Comparison of ENCODE assay signal across 9 mouse cellular contexts in genomic region chr1:125435018-125435368, GRCm38 (mm10). TPM values are rescaled to one million over a fixed set of nuclear protein-coding genes. Genes with fewer than 3 reads are reported as not detected.
A peak's percentile ranks its signal among the peaks of the same experiment; 100 is the strongest.
DNase-seq lines count a peak whose midpoint lies in the region; ATAC-seq and TF ChIP-seq lines count a peak whose summit lies in the region.
"Had no signal": no experiment of that assay in that cellular context is flagged by ENCODE, and none has a peak within 500 bp of the region (broad histone marks: within the 10 kb centered on the region; RNA-seq: fewer than 3 reads in every experiment).

No protein-coding gene starts in this region.

- peak overlapping the region; percentile 92 for H3K4me3 ChIP-seq in heart, embryonic 16.5 days (ENCODE audit: low read length)
- H3K4me3 ChIP-seq in bone marrow, adult 2 months (replicated peaks; ENCODE audit: control insufficient read depth, low read depth, low read length) = peak overlapping the region; percentile 68
- H3K4me3 ChIP-seq in forebrain, postnatal 0 days (ENCODE audit: low read depth, low read length) = peak overlapping the region; percentile 88

- TF ChIP-seq POLR2A in bone marrow, adult 2 months (IDR thresholded peaks at IDR 0.05; ENCODE audit: borderline replicate concordance, control insufficient read depth, low read depth, low read length) = no peak

- ATAC-seq in heart, embryonic 16.5 days (replicated peaks; ENCODE audit: extremely low read depth, insufficient read depth, low FRiP score) = peak; percentile 29; the same call in 1 of the 2 replicates
- peak; percentile 42 for ATAC-seq in forebrain, postnatal 0 days

- H3K27ac ChIP-seq in heart, embryonic 16.5 days (ENCODE audit: low read length) = peak overlapping the region; percentile 99
- H3K27ac ChIP-seq in bone marrow, adult 2 months (ENCODE audit: control insufficient read depth, insufficient read depth, low read depth, low read length, poor library complexity) = peak overlapping the region; percentile 99
- peak overlapping the region; percentile 93 for H3K27ac ChIP-seq in forebrain, postnatal 0 days (ENCODE audit: low read depth, low read length)

- H3K4me2 ChIP-seq in heart, embryonic 16.5 days (ENCODE audit: low read depth, low read length) = peak overlapping the region; percentile 74; the same call in 1 of the 2 replicates
- H3K4me2 ChIP-seq in forebrain, postnatal 0 days (ENCODE audit: low read depth) = peak overlapping the region; percentile 60

- no peak for TF ChIP-seq CTCF in bone marrow, adult 2 months (IDR thresholded peaks at IDR 0.05; ENCODE audit: control insufficient read depth, insufficient read depth, low read length)
- TF ChIP-seq CTCF in forebrain, postnatal 0 days (IDR thresholded peaks at IDR 0.05; ENCODE audit: low read depth) = no peak

- no peaks in the 10 kb centered on the region for H3K27me3 ChIP-seq in heart, embryonic 16.5 days (ENCODE audit: control insufficient read depth, insufficient read depth, low read length)
- H3K27me3 ChIP-seq in forebrain, postnatal 0 days (ENCODE audit: insufficient read depth, low read length) = no peaks in the 10 kb centered on the region
- H3K27me3 ChIP-seq: Patski had no signal

- peak overlapping the region; percentile 97 for H3K9ac ChIP-seq in heart, embryonic 16.5 days (ENCODE audit: low read length)
- peak overlapping the region; percentile 92 for H3K9ac ChIP-seq in forebrain, postnatal 0 days

- H3K4me1 ChIP-seq in heart, embryonic 16.5 days (ENCODE audit: control insufficient read depth, insufficient read depth, low read length) = peaks cover 31% of the 10 kb centered on the region
- peaks cover 7% of the 10 kb centered on the region for H3K4me1 ChIP-seq in bone marrow, adult 2 months (ENCODE audit: control insufficient read depth, insufficient read depth, low read length)
- peaks cover 30% of the 10 kb centered on the region for H3K4me1 ChIP-seq in forebrain, postnatal 0 days (ENCODE audit: insufficient read depth)

- WGBS in heart, embryonic 16.5 days = under 1% methylated on average over 22 of the region's 23 CpGs
- WGBS in bone marrow, adult 2 months = under 1% methylated on average over 20 of the region's 23 CpGs
- WGBS in forebrain, postnatal 0 days = 2% methylated on average over 20 of the region's 23 CpGs

- H3K9me3 ChIP-seq in heart, embryonic 16.5 days (replicated peaks; ENCODE audit: control insufficient read depth, low read length) = no peaks in the 10 kb centered on the region
- no peaks in the 10 kb centered on the region for H3K9me3 ChIP-seq in forebrain, postnatal 0 days (ENCODE audit: low read length)

- intact Hi-C loops in heart, postnatal 10 days (cut with DNase I) = loop anchor here (2.0 kb wide), 1 partner anchor 126 kb away; the partner anchor contains the start of gene Slc35f5

- no peaks in the 10 kb centered on the region for H3K36me3 ChIP-seq in heart, embryonic 16.5 days (ENCODE audit: control insufficient read depth, insufficient read depth)
- no peaks in the 10 kb centered on the region for H3K36me3 ChIP-seq in forebrain, postnatal 0 days (ENCODE audit: insufficient read depth)

- DNase-seq in heart, postnatal 10 days = no peak
- no peak for DNase-seq in forebrain, postnatal 0 days
- peak; percentile 28 for DNase-seq in mesoderm, embryonic 11.5 days (ENCODE audit: low read depth, low spot score)
- DNase-seq in adrenal gland, postnatal 25 days = no peak
- DNase-seq in ovary, postnatal 36 days (ENCODE audit: low spot score) = no peak
- no peak for DNase-seq in gastrocnemius, postnatal 25 days

RNA-seq across cellular contexts. Expression of gene Actr3, which starts 0.5 kb away (rescaled TPM):
- polyA plus RNA-seq in heart, embryonic 16.5 days (2015; fragmentation: Nextera tagmentation; extraction: Ambion mirVana) = 310 and 348 TPM in 2 replicates
- 100 to 1,000 TPM; 270 to 287 TPM for total RNA-seq in heart, postnatal 10 days (2021)
- 91.7 and 154 TPM in 2 replicates for polyA plus RNA-seq in bone marrow, adult 2 months (2011; ENCODE audit: insufficient read depth, insufficient read length, low replicate concordance, missing spikeins)
- 301 and 316 TPM in 2 replicates for total RNA-seq in forebrain, postnatal 0 days (2014; rRNA removed)
- polyA plus RNA-seq in forebrain, postnatal 0 days (2015; fragmentation: Nextera tagmentation; extraction: Ambion mirVana) = 180 and 216 TPM in 2 replicates
- total RNA-seq in adrenal gland, postnatal 25 days (2021) = 133 and 164 TPM in 2 replicates
- 10 to 100 TPM; 34.5 to 38.6 TPM for total RNA-seq in gastrocnemius, postnatal 25 days (2021)
